Mouse (Mus musculus): ENCODE measurements around the gene 1110025L11Rik.
A peak's percentile ranks its signal among the peaks of the same experiment; 100 is the strongest.
"Not testable (repeated sequence)": the region's sequence is repeated elsewhere in the genome, so short reads cannot be mapped to it uniquely, and the experiment has no call there.

The 1110025L11Rik gene

DNA sequence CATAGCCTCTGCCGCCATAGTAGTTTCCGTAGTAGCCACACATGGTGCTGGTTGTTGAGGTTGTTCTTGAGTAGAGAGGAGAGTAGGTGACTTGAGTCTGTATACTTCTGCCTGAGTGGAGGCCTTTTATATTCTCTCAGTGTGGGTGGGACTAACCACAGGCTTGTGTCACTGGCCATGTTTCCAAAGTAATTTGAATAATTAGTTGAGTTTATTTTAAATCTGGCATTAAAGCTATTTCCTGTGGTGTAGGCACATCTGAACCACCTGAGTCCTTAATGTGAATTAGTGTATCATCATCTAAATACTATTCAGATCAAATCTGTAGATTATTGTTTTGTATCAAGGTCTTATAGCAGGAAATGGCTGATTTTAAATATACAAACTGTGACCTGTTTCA, at the start of gene 1110025L11Rik:
TSS of gene 1110025L11Rik (minus strand) at position 101 of the 400 bp plus-strand sequence.
- DNase-seq (ENCODE audit: low read depth): not testable (repeated sequence)

DNA sequence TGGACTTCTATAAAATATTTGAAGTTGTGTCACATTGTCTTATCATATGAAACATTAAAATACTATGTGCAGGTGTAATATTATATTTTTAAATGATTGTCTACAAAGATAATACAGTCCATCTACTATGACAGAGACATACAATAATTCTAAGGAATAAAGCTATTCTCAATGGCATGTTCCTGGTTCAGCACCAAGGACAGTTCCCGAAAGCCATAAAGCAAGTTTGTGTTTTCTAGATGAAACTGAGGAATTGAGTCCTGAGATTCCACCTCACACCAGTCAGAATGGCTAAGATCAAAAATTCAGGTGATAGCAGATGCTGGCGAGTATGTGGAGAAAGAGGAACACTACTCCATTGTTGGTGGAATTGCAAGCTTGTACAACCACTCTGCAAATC, 7.2 kb upstream of the 1110025L11Rik start:
- DNase-seq (ENCODE audit: low read depth): peak; percentile 1

DNA sequence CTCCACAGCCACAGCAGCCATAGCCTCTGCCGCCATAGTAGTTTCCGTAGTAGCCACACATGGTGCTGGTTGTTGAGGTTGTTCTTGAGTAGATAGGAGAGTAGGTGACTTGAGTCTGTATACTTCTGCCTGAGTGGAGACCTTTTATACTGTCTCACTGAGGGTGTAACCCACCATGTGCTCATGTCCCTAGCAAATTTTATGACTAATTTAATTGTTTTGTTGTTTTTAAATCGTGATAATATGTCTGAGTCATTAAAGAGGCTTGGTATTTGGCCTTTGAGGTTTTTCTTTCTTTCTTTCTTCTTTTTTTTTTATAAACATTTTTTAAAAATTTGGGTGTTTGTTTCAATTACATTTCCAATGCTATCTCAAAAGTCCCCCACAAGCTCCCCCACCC, 16.0 kb downstream of the 1110025L11Rik start, which contains the start of gene Krtap6-5:
TSS of gene Krtap6-5 (minus strand) at position 101 of the 400 bp plus-strand sequence.
- no peak for DNase-seq (ENCODE audit: low read depth)

DNA sequence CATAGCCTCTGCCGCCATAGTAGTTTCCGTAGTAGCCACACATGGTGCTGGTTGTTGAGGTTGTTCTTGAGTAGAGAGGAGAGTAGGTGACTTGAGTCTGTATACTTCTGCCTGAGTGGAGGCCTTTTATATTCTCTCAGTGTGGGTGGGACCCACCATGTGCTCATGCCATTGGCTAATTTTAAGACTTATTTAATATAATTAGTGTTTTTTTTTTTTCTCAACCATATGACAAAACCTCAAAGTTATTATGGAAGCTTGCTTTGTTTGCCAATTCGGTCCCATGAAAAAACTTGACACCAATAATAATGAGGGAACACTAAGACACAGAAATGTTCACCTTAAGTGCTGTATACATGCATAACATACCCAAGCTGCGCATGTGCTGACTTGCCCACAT, 22.4 kb downstream of the 1110025L11Rik start, which contains the start of gene Gm10228:
TSS of gene Gm10228 (minus strand) at position 101 of the 400 bp plus-strand sequence.
- DNase-seq (ENCODE audit: low read depth): not testable (repeated sequence)

DNA sequence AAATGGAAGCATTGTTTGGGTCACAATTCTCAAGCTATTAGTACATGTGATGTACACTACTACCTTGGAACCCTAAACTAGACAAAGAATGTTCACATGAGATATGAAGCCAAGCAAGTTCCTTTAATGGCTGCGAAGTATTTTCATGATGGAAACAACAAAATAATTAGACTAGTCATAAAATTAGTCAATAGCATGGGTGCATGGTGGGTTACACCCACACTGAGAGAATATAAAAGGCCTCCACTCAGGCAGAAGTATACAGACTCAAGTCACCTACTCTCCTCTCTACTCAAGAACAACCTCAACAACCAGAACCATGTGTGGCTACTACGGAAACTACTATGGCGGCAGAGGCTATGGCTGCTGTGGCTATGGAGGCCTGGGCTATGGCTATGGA, 32.4 kb downstream of the 1110025L11Rik start, which contains the start of gene Krtap6-1:
TSS of gene Krtap6-1 (plus strand) at position 301 of the 400 bp plus-strand sequence.
- DNase-seq (ENCODE audit: low read depth): not testable (repeated sequence)

DNA sequence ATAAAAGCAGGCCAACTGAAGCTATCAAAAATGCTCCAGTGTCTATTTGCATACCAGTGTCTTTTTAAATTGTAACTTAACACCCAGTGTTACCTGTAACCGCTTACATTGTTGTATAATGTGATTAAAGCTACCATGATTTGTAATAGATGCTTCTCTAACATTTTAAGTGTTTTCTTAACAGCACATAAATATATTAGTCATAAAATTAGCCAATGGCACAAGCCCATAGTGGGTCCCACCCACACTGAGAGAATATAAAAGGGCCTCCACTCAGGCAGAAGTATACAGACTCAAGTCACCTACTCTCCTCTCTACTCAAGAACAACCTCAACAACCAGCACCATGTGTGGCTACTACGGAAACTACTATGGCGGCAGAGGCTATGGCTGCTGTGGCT, 48.8 kb downstream of the 1110025L11Rik start, which contains the start of gene Gm10229:
TSS of gene Gm10229 (plus strand) at position 301 of the 400 bp plus-strand sequence.
- DNase-seq (ENCODE audit: low read depth): not testable (repeated sequence)

DNA sequence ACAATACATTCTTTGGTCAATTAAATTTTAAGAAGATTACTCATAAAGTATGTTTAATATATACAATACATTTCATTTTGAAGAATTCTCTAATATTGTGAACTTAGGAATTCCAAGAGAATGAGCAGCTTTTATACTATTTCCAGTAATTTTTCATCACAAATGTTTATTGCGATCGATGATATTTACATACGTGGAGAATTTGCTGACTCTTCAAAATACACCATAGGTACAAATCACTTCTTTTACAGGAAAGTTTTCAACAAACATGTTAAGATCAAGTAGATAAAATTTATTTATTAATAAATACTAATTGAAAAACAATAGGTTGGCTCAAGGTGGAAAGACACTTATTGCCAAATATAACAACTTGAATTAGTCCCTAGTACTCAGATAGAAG, 49.8 kb downstream of the 1110025L11Rik start:
- DNase-seq (ENCODE audit: low read depth): no peak
